Mouse (Mus musculus): Measurements from ENCODE around the gene Pif1. TPM values are rescaled to one million over a fixed set of nuclear protein-coding genes. Genes with fewer than 3 reads are reported as not detected.
A peak's percentile ranks its signal among the peaks of the same experiment; 100 is the strongest.

Gene Pif1
- polyA plus RNA-seq, 1 experiment from 2014 or later = 28.0 TPM

DNA sequence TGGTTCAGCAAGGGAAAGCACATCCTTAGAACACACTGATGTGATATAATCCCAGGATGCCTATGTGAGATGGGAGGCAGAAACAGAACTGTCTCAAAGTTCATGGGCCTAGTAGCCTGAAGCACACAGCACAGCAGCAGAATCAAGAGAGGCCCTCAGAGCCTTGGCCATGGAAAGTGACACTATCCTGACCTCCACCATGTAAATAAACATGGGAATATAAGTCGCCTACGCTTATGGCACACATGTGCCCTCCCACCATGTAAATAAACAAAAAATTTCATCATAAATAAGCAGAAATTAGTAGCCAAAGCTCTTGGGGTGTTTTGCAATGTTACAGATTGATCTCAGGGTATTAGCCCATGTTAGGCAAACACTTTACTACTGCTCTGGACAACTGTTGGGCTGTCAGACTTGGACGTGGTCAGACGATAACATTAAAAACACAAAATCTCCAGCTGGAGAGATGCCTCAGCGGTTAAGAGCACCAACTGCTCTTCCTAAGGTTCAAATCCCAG, 25.1 kb downstream of the Pif1 start:
- no peak for DNase-seq (ENCODE audit: low spot score)
- Histone ChIP-seq H3K27ac (replicated peaks) (no peak overlapping the region), H3K36me3 (replicated peaks) (no peaks in the 10 kb centered on the region), H3K9me3 (no peaks in the 10 kb centered on the region), H3K4me1 (peaks cover 2% of the 10 kb centered on the region; the same call in 1 of the 2 replicates), H3K27me3 (replicated peaks; ENCODE audit: low read depth, poor library complexity, severe bottlenecking) (peaks cover under 1% of the 10 kb centered on the region; the same call in 1 of the 2 replicates), H3K4me3 (no peak overlapping the region)
- 81% methylated on average over 5 of the region's 5 CpGs for WGBS

DNA sequence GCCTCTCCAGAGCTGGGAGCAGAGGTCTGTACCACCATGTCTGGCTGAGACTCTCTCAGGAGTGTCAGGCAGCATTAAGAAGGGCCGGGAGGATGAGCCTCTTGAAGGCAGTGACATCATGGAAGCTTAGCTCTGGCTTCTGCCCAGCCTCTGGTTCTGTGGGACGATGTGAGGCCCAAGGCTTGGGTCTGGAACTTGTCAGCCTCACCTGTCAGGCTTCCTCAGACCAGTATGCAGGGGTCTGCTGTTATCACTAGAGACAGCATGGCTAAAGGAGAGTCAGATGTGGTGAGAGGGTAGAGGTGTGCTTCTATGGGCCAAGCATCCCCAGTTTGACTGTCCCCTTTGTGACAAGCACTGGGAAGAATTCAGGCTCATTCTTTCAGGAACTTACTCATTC, 26.1 kb downstream of the Pif1 start:
- WGBS = 73% methylated on average over 2 of the region's 2 CpGs

DNA sequence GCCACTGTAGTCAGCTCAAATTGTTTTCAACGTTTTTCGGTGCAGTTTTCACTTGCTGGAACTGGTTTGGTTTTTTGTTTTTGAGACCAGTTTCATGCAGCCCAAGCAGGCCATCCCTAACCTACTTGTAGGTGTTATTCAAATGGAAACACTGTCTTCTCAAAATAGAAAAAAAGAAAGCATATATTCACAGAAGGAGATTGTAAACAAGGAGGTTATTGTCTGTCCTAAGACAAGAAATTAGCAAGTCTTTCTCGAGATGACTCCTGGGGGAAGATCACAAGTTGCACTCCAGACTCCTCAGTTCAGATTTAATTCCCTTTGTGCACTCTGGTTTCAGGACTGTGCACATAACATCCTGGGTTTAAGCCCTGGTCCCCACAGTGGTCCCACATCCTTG, 32.4 kb downstream of the Pif1 start:
- WGBS = 54% methylated on average over 3 of the region's 3 CpGs
- no peaks in the 10 kb centered on the region for H3K36me3 ChIP-seq (replicated peaks)
- H3K4me1 ChIP-seq = no peaks in the 10 kb centered on the region
- H3K4me3 ChIP-seq = no peak overlapping the region
- H3K27ac ChIP-seq (replicated peaks) = no peak overlapping the region
- no peaks in the 10 kb centered on the region for H3K27me3 ChIP-seq (replicated peaks; ENCODE audit: low read depth, poor library complexity, severe bottlenecking)
- no peak for DNase-seq (ENCODE audit: low spot score)
- no peaks in the 10 kb centered on the region for H3K9me3 ChIP-seq

More for the DNA sequence above, 26.1 kb downstream of the Pif1 start:
- Histone ChIP-seq H3K9me3 (no peaks in the 10 kb centered on the region), H3K4me1 (no peaks in the 10 kb centered on the region), H3K27ac (replicated peaks) (no peak overlapping the region), H3K4me3 (no peak overlapping the region), H3K36me3 (replicated peaks) (no peaks in the 10 kb centered on the region), H3K27me3 (replicated peaks; ENCODE audit: low read depth, poor library complexity, severe bottlenecking) (no peaks in the 10 kb centered on the region)
- no peak for DNase-seq (ENCODE audit: low spot score)

DNA sequence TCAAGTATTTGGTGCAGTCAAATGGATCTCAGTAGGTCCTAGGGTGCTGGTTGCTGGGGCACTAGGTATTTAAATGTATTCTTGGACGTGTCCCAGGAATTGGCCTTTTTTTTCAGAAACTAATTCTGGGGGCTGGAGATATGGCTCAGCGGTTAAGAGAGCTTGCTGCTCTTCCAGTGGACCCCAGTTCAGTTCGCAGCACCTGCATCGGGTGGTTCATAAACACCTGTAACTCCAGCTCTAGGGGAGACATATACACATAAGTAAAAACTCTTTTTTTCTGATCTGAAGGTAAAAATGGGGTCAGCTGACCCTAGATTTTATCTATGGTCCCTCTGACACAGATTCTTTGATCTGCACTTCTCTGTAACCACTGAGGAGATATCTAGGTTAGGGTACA, 34.2 kb downstream of the Pif1 start:
- Histone ChIP-seq H3K27me3 (replicated peaks; ENCODE audit: low read depth, poor library complexity, severe bottlenecking) (peaks cover 6% of the 10 kb centered on the region), H3K9me3 (no peaks in the 10 kb centered on the region), H3K4me1 (no peaks in the 10 kb centered on the region), H3K27ac (replicated peaks) (no peak overlapping the region), H3K4me3 (no peak overlapping the region), H3K36me3 (replicated peaks) (no peaks in the 10 kb centered on the region)
- DNase-seq (ENCODE audit: low spot score) = no peak
- 89% methylated on average over 4 of the region's 4 CpGs for WGBS

DNA sequence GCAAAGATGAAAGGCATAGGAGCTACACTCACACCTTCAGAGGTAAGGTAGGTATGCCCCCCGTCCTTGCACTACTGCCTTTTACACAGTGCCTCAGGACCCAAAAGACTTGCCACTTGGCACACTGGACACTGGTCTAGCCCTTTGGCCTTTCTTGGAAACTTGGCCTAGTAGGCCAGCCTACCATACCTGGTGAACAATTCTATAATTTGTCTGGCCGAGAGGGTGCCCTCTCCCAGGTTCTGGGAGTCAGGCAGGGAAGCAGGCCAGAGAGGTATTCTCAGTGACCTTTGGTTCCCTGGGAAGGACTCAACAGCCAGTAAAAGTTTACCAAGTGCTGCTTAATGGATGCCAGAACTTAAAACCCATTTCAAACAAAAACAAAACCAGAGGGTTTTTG, 34.7 kb downstream of the Pif1 start:
- Histone ChIP-seq H3K27ac (replicated peaks) (no peak overlapping the region), H3K9me3 (no peaks in the 10 kb centered on the region), H3K36me3 (replicated peaks) (no peaks in the 10 kb centered on the region), H3K4me3 (no peak overlapping the region), H3K4me1 (no peaks in the 10 kb centered on the region), H3K27me3 (replicated peaks; ENCODE audit: low read depth, poor library complexity, severe bottlenecking) (peaks cover 11% of the 10 kb centered on the region)
- DNase-seq (ENCODE audit: low spot score) = no peak
- 85% methylated on average over 2 of the region's 2 CpGs for WGBS

DNA sequence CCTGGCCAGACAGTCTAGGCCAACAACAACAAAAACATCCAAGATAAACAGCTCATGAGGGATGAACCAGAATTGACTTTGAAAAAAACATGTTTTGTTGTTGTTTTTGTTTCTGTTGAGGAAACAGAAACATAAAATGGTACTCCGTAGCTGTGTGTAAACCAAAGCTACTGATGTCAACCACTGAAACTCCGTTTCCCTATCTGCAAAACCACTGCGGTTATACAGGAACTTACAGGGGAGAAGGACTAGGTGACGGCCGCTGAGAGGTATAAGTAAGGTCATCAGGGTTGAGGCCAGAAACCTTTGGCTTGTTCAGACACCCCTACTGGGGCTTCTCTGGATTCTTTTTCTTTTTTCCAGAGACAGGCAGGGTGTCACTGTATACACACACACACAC, 35.9 kb downstream of the Pif1 start:
- Histone ChIP-seq H3K36me3 (replicated peaks) (no peaks in the 10 kb centered on the region), H3K27me3 (replicated peaks; ENCODE audit: low read depth, poor library complexity, severe bottlenecking) (peaks cover 22% of the 10 kb centered on the region), H3K27ac (replicated peaks) (no peak overlapping the region), H3K4me1 (no peaks in the 10 kb centered on the region), H3K4me3 (no peak overlapping the region), H3K9me3 (no peaks in the 10 kb centered on the region)
- WGBS = 87% methylated on average over 5 of the region's 5 CpGs
- DNase-seq (ENCODE audit: low spot score) = no peak

DNA sequence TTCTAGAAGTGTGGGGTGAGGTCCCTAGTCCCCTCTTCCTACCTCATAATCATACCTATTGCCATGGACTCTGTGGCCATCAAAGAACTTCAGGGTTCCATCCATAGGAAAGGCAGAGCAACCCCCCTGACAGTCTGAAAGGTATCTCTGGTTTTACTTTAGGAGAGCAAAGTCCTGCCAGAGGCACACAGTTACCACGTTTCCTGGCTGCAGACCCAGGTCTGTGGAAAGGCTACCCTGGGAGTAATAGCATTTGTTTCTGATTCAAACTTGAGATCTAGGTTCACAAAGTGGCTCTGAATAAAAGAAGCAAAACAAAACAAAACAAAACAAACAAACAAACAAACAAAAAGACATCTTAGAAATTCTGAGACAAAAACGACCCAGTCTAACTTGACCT, 37.3 kb downstream of the Pif1 start:
- H3K27ac ChIP-seq (replicated peaks) = no peak overlapping the region
- peaks cover 6% of the 10 kb centered on the region for H3K4me1 ChIP-seq
- no peak for DNase-seq (ENCODE audit: low spot score)
- H3K27me3 ChIP-seq (replicated peaks; ENCODE audit: low read depth, poor library complexity, severe bottlenecking) = peaks cover 37% of the 10 kb centered on the region
- no peaks in the 10 kb centered on the region for H3K36me3 ChIP-seq (replicated peaks)
- H3K9me3 ChIP-seq = no peaks in the 10 kb centered on the region
- 68% methylated on average over 2 of the region's 2 CpGs for WGBS
- H3K4me3 ChIP-seq = no peak overlapping the region

DNA sequence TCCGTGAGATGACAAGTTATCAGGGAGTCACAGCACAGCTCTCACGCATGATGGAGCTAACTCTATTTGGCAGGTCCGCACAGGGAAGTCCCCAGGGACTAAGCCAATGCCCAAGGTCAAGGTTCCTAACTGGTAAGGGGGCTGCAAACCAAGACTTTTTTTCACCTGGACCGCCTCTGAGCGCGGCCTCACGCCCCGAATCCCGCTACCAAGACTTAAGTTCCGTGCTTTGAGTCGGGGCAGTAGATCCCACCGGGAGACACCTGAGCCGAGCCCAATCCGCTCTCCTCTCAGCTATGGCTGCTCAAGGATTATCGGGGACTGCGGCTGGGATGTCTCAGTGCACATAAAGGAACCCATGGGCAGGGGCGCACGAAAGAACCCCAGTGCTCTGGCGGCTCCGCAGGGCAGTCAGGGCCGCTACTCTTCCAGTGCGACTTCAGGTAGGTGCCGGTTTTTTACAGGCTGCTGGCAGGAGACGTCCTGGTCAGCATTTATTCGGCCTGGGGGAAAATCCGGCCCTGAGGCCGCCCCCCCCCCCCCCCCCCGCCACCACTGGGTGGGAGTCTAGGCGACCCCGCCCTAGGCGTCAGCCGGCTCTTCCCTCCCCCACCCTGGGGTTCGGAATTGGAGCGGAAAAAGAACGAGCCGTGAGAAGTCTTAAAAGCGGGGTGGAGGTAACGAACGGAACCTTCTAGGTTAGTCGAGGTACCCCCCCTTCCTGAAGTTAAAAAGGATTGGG, 42.2 kb downstream of the Pif1 start, which contains the start of gene Rbpms2:
TSS of gene Rbpms2 (plus strand) at position 624 of the 742 bp plus-strand sequence.
- WGBS = under 1% methylated on average over 40 of the region's 40 CpGs

DNA sequence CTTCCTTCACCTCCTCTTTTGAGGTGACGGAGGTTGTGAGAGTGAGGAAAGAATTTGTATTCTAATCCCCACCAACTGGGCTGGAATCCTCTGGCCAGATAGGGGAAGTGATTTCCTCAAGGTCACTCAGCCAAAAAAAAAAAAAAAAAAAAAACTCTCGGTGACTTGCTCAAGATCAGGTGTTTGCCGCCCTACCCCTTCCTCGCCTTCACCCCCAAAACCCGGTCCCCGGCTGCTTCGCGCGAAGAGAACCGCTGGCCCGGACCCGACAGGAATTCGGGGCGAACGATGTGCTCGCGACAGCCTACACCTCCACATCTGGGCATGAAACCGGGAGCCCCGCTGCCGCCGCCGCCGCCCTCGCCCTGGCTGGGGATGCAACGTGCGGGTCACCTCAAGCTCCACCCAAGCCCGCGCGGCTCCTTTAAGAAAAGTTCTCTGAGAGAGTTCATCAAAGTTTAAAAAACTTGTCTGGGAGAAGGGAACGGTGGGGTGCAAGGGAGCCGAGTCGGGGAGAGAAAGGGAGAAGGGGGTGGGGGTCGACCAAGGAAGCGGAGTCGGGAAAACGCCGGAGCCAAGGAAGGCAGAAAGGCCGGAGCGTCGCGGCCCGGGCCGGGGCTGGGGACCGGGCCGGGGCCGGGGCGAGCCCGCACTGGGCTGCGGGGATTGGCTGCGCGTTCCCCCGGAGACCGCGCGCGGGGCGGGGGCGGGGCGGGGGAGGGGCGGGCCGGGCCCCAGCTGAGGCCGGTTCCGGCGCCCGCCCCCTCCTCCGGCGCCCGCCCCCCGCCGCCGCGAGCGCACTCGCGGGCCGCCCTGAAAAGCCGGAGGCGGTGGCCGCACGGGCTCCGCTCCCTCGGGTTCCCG, 43.0 kb downstream of the Pif1 start:
- H3K4me1 ChIP-seq = peaks cover 33% of the 10 kb centered on the region
- peak overlapping the region; percentile 85 for H3K27ac ChIP-seq (replicated peaks)
- peak; percentile 81 for DNase-seq (ENCODE audit: low spot score)
- H3K27me3 ChIP-seq (replicated peaks; ENCODE audit: low read depth, poor library complexity, severe bottlenecking) = peaks cover 79% of the 10 kb centered on the region
- H3K36me3 ChIP-seq (replicated peaks) = no peaks in the 10 kb centered on the region
- no peaks in the 10 kb centered on the region for H3K9me3 ChIP-seq
- peak overlapping the region; percentile 74 for H3K4me3 ChIP-seq
- WGBS = under 1% methylated on average over 81 of the region's 83 CpGs

More for the DNA sequence above, 42.2 kb downstream of the Pif1 start, which contains the start of gene Rbpms2:
- Histone ChIP-seq H3K9me3 (no peaks in the 10 kb centered on the region), H3K4me3 (peak within 1 kb of the TSS; percentile 74), H3K36me3 (replicated peaks) (no peaks in the 10 kb centered on the region), H3K27me3 (replicated peaks; ENCODE audit: low read depth, poor library complexity, severe bottlenecking) (peaks cover 79% of the 10 kb centered on the region), H3K4me1 (peaks cover 33% of the 10 kb centered on the region), H3K27ac (replicated peaks) (peak within 1 kb of the TSS; percentile 85)
- DNase-seq (ENCODE audit: low spot score) = peak; percentile 54

DNA sequence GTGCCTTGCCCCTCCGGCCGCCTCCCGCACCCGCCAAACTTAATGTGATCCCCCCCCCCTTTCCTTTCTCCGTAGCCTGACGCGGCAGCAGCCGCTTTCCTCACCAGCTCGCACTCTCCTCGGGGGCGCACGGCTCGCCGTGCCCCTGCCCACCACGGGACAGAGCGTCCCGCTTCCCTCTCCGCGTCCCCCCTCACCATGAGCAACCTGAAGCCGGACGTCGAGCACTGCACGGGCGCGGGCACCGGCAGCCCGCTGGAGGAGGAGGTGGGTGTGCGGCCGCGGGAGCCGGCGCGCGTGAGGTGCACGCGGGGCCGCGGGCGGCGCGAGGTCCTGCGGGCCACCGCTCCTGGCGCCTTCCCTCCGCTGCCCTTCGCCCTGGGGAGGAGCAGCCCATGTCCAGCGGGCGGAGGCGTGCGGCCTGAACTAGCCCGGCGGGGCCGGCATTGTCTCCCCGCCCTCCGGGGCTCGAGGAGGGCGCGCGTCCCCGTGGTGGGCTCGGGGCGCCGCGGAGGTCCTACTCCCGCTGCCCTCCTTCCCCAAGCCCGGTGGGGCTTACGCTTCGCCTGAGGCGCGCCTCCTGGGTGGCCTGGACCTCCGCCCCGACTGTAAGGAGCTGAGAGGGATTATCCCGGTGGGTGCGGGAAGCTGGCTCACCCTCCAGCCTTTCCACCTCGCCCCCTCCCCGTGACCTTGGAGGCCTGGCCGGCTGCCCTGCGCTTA, 43.8 kb downstream of the Pif1 start:
- H3K9me3 ChIP-seq = no peaks in the 10 kb centered on the region
- H3K27ac ChIP-seq (replicated peaks) = peak overlapping the region; percentile 85
- no peaks in the 10 kb centered on the region for H3K36me3 ChIP-seq (replicated peaks)
- peaks cover 33% of the 10 kb centered on the region for H3K4me1 ChIP-seq
- peak; percentile 65 for DNase-seq (ENCODE audit: low spot score)
- H3K4me3 ChIP-seq = peak overlapping the region; percentile 74
- peaks cover 77% of the 10 kb centered on the region for H3K27me3 ChIP-seq (replicated peaks; ENCODE audit: low read depth, poor library complexity, severe bottlenecking)
- under 1% methylated on average over 73 of the region's 78 CpGs for WGBS

DNA sequence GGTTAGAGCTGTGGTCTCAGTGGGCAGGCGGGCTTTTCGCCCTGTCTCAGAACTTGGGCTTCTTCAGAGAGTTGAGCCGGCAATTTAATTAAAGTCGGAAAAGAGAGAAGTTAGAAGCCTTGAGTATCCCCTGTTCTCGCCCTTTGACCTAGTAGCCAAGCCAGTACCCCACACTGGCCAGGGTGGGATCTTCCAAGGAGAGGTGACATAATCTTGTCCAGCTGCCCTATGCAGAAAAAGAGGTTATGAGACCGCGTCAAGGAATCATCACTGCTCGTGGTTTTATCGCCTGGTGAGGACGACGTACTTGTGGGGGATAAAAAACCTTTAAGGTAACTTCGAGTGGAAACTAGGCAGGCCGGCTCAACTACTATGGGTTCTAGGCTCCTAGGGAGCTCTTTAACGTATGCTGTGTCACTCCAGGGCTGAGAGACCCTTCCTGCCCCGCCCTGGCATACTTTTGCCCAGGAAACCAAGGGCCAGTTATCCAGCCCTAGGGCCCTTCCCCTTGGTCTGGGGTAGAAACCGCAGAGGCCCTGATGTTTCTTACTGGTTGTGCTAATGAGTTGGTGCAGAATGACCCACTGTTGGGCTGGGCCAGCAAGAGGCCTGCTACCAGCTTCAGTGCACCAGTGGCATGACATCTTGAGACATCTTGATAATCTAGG, 44.5 kb downstream of the Pif1 start:
- H3K4me3 ChIP-seq = peak overlapping the region; percentile 74
- 9% methylated on average over 16 of the region's 16 CpGs for WGBS

DNA sequence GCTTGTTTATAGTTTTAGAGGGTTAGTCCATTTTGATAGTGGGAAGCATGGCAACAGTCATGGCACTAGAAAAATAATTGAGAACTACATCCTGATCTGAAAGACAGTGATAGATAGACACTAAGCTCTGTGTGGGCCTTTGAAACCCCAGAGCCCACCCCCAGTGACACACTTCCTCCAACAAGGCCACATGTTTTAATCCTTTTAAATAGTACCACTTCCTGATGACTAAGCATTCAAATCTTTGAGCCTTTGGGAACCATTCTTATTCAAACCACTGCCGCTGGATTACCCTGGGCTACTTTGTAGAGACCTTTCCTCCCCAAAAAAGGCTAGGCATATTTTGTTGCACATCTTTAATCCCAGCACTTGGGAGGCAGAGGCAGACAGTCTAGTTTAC, 48.8 kb downstream of the Pif1 start:
- no peak overlapping the region for H3K4me3 ChIP-seq
- 61% methylated on average over 1 of the region's 1 CpGs for WGBS
- no peak overlapping the region for H3K27ac ChIP-seq (replicated peaks)
- H3K36me3 ChIP-seq (replicated peaks) = no peaks in the 10 kb centered on the region
- H3K4me1 ChIP-seq = peaks cover 23% of the 10 kb centered on the region
- no peak for DNase-seq (ENCODE audit: low spot score)
- peaks cover 31% of the 10 kb centered on the region for H3K27me3 ChIP-seq (replicated peaks; ENCODE audit: low read depth, poor library complexity, severe bottlenecking)
- no peaks in the 10 kb centered on the region for H3K9me3 ChIP-seq

More for the DNA sequence above, 44.5 kb downstream of the Pif1 start:
- peaks cover 70% of the 10 kb centered on the region for H3K27me3 ChIP-seq (replicated peaks; ENCODE audit: low read depth, poor library complexity, severe bottlenecking)
- H3K4me1 ChIP-seq = peaks cover 33% of the 10 kb centered on the region
- DNase-seq (ENCODE audit: low spot score) = no peak
- no peaks in the 10 kb centered on the region for H3K36me3 ChIP-seq (replicated peaks)
- no peaks in the 10 kb centered on the region for H3K9me3 ChIP-seq
- H3K27ac ChIP-seq (replicated peaks) = peak overlapping the region; percentile 85
